Mouse (Mus musculus): Measurements from ENCODE around the gene 1190002N15Rik.

- TF ChIP-seq MAFK (IDR thresholded peaks at IDR 0.05; ENCODE audit: insufficient read depth, low read depth, low read length) (no peak), ZNF384 (IDR thresholded peaks at IDR 0.05; ENCODE audit: low read depth, low read length) (no peak), CHD2 (IDR thresholded peaks at IDR 0.05; ENCODE audit: low read depth, low read length) (no peak)
These were observed 29.9 kb upstream of the 1190002N15Rik start for GRCm38 (mm10) chr9:94567722-94568314.

Measured in ES-E14 (cell line).